Mouse (Mus musculus) thymus, postnatal 0 days (tissue): Measurements from ENCODE around the gene Rhox2c. TPM values are rescaled to one million over a fixed set of nuclear protein-coding genes. Genes with fewer than 3 reads are reported as not detected.
"Not testable (repeated sequence)": the region's sequence is repeated elsewhere in the genome, so short reads cannot be mapped to it uniquely, and the experiment has no call there.

Source experiments
- DNase-seq: peaks from one replicate; pipeline ENCODE4 v3.0.0-alpha.2; 2015; ENCODE audit warnings: low spot score
- polyA plus RNA-seq: library from polyadenylated mRNA; unstranded; fragments of >200 nt; fragmentation: Nextera tagmentation; extraction: Ambion mirVana; gene quantifications from 2 replicates; pipeline ENCODE4 v1.2.1, GENCODE M21; 2015

The Rhox2c gene
- not detected in 2 replicates for polyA plus RNA-seq

DNA sequence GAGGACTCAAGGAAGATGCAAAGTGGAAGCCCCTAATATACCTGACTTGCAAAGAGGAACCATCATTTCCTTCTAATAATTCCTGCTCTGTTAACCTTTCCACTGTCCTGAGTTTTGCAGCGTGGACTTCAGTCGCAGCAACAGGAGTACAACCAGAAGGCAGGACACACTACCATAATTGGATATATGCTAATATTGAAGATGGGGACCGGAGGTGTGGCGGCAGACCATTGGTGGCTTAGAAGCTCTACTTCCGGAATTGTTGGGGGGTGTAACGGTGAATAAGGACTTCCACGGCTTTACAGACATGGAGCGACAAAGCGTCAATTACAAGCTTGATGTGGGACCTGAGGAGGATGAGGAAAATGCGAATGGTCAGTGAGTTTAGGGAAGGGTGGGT is at the start of gene Rhox2c:
TSS of gene Rhox2c (plus strand) at position 301 of the 400 bp plus-strand sequence.
- DNase-seq = not testable (repeated sequence)

DNA sequence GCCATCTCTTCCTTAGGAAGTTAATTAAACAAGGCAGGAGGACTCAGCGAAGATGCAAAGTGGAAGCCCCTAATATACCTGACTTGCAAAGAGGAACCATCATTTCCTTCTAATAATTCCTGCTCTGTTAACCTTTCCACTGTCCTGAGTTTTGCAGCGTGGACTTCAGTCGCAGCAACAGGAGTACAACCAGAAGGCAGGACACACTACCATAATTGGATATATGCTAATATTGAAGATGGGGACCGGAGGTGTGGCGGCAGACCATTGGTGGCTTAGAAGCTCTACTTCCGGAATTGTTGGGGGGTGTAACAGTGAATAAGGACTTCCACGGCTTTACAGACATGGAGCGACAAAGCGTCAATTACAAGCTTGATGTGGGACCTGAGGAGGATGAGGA is 41.7 kb upstream of the Rhox2c start, which contains the start of gene Rhox2b:
TSS of gene Rhox2b (plus strand) at position 301 of the 400 bp plus-strand sequence.
- DNase-seq = not testable (repeated sequence)

DNA sequence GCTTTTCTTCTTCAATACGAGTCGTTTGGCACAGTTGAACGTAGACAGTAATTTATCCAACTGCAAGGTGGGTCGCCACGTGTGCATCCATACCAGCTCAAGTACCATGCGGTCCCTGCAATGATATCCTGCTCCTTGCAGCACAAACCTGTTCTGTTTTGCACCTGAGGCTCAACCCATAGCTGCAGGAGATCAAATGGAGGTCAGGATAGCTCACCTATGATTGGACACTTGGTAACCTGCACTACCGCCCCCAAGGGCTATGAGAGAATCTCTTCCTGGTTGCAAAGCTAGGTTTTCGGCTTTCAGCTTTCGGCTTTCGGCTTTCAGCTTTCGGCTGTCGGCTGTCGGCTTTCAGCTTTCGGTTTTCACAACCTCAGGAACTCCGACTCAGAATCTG is 21.3 kb upstream of the Rhox2c start, which contains the start of gene Rhox4b:
TSS of gene Rhox4b (plus strand) at position 301 of the 400 bp plus-strand sequence.
- DNase-seq = not testable (repeated sequence)

DNA sequence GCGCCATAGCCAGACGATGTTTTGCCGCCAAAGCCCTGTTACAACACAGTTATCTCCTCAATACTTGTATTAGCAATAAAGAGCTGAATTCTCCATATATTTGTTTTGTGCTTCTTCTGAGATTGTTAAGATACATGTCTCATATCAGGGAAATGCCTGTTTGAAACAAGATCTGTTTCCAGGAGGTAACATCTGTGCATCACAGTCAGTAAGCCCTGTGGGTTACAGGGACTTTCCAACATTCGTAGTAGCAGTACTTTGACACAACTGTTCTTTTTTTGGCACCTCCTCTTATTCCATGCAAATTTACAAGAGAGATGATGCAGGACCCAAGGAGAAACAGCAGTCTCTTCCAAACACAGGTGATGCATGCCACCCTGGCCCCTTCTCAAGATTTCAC is 4.8 kb downstream of the Rhox2c start, which contains the start of gene Rhox3c:
TSS of gene Rhox3c (plus strand) at position 301 of the 400 bp plus-strand sequence.
- not testable (repeated sequence) for DNase-seq

DNA sequence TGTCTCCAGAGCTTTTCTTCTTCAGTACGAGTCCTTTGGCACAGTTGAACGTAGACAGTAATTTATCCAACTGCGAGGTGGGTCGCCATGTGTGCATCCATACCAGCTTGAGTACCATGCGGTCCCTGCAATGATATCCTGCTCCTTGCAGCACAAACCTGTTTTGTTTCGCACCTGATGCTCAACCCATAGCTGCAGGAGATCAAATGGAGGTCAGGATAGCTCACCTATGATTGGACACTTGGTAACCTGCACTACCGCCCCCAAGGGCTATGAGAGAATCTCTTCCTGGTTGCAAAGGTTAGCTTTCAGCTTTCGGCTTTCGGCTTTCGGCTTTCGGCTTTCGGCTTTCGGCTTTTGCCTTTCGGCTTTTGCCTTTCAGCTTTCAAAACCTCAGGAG is 26.6 kb downstream of the Rhox2c start, which contains the start of gene Rhox4c:
TSS of gene Rhox4c (plus strand) at position 301 of the 400 bp plus-strand sequence.
- not testable (repeated sequence) for DNase-seq

DNA sequence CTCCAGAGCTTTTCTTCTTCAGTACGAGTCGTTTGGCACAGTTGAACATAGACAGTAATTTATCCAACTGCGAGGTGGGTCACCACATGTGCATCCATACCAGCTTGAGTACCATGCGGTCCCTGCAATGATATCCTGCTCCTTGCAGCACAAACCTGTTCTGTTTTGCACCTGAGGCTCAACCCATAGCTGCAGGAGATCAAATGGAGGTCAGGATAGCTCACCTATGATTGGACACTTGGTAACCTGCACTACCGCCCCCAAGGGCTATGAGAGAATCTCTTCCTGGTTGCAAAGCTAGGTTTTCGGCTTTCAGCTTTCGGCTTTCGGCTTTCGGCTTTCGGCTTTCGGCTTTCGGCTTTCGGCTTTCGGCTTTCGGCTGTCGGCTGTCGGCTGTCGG is 60.6 kb downstream of the Rhox2c start, which contains the start of gene Rhox4d:
TSS of gene Rhox4d (plus strand) at position 301 of the 400 bp plus-strand sequence.
- not testable (repeated sequence) for DNase-seq

Other genes starting within 250 kb of the Rhox2c start
- gene Gm9, start 242.6 kb upstream of the Rhox2c start, polyA plus RNA-seq = not detected in 2 replicates
- not detected in 2 replicates for gene Rhox1, start 231.4 kb upstream of the Rhox2c start, polyA plus RNA-seq
- not detected in 2 replicates for gene Rhox2a, start 208.7 kb upstream of the Rhox2c start, polyA plus RNA-seq
- not detected in 2 replicates for gene Rhox3a, start 203.8 kb upstream of the Rhox2c start, polyA plus RNA-seq
- 0.10 TPM in 1 of 2 replicates, not detected in the other for gene Rhox4a, start 188.3 kb upstream of the Rhox2c start, polyA plus RNA-seq
- gene Rhox3a2, start 73.7 kb upstream of the Rhox2c start, polyA plus RNA-seq = not detected in 2 replicates
- 21.3 and 22.2 TPM in 2 replicates for gene Rhox4a2, start 62.8 kb upstream of the Rhox2c start, polyA plus RNA-seq
- not detected in 2 replicates for gene Rhox2b, start 41.6 kb upstream of the Rhox2c start, polyA plus RNA-seq
- 6.4 and 8.1 TPM in 2 replicates for gene Rhox4b, start 21.2 kb upstream of the Rhox2c start, polyA plus RNA-seq
- gene Rhox3c, start 4.9 kb downstream of the Rhox2c start, polyA plus RNA-seq = not detected in 2 replicates
- not detected in 2 replicates for gene Rhox4c, start 26.7 kb downstream of the Rhox2c start, polyA plus RNA-seq
- gene Rhox2d, start 39.7 kb downstream of the Rhox2c start, polyA plus RNA-seq = not detected in 2 replicates
- gene Rhox4d, start 60.7 kb downstream of the Rhox2c start, polyA plus RNA-seq = not detected in 2 replicates
- gene Rhox2e, start 76.8 kb downstream of the Rhox2c start, polyA plus RNA-seq = not detected in 2 replicates
- not detected in 2 replicates for gene Rhox3e, start 88.3 kb downstream of the Rhox2c start, polyA plus RNA-seq
- not detected in 2 replicates for gene Rhox4e, start 103.7 kb downstream of the Rhox2c start, polyA plus RNA-seq
- gene Rhox2f, start 117.7 kb downstream of the Rhox2c start, polyA plus RNA-seq = 0.23 and 0.32 TPM in 2 replicates
- gene Rhox3f, start 127.3 kb downstream of the Rhox2c start, polyA plus RNA-seq = not detected in 2 replicates
- not detected in 2 replicates for gene Rhox4f, start 154.0 kb downstream of the Rhox2c start, polyA plus RNA-seq
- not detected in 2 replicates for gene Rhox3g, start 174.9 kb downstream of the Rhox2c start, polyA plus RNA-seq
- gene Rhox2g, start 189.8 kb downstream of the Rhox2c start, polyA plus RNA-seq = not detected in 2 replicates
- gene Rhox4g, start 197.6 kb downstream of the Rhox2c start, polyA plus RNA-seq = not detected in 2 replicates
- gene Rhox3h, start 215.1 kb downstream of the Rhox2c start, polyA plus RNA-seq = not detected in 2 replicates
- gene Rhox2h, start 219.6 kb downstream of the Rhox2c start, polyA plus RNA-seq = not detected in 2 replicates